Mouse (Mus musculus): ENCODE results near the gene Prrxl1.
A peak's percentile ranks its signal among the peaks of the same experiment; 100 is the strongest.

Gene Prrxl1

GRCm38 (mm10) chr14:32599290-32600041, at the start of gene Prrxl1:
Prrxl1 (plus strand) TSS chr14:32599407.
- peak; percentile 74 for DNase-seq (ENCODE audit: low spot score)

DNA sequence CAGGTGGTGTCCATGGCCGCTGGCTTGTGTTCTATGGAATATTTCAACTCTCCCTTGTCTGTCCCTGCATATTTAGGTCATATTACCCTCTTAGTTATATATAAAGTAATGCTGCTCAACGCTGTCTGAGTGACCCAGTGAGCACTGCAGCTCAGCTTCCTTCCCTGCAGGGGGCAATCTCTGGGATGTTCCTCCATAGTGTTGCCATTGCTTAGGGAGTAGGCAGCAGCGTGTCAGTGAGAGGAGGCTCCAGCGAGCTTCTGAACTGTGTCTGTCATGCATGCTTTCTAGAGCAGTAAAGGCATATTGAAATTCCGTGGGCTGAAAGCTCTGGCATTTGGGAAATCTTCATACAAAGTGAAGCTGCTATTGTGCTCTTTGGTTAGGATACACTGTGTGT, 47.4 kb upstream of the Prrxl1 start:
- DNase-seq (ENCODE audit: low spot score): no peak

- DNase-seq (ENCODE audit: low spot score): peak; percentile 50
Measured at GRCm38 (mm10) chr14:32553198-32553903, 45.9 kb upstream of the Prrxl1 start.

DNA sequence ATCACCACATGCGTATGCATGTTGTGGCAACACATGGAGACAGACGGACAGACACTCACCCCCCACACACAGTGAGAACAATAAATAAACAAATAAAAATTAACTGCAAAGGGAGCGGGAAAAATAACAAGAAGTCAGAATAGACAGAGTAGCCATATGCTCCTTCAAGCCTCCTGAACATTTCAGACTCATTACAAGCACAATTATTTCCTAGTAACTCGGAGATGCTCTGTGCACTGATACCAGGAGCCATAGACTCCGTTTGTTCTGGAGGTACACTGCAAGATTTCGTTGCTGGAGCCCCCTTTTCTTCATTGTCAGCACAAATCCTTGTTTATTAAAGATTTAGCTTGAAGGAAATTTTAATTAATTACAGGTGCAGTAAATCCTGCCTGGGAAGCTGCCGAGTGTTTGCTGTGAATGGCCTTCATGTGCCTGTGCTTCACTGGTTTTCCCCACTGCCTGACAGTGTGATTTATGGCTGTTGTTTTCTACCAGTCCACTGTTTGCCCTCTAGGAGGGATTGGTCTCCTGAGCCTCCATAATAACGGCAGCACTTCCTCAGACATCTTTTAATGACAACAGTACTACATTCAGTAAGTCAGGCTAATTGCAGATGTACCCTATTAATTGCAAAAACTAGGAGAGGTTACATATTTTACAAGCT, 44.2 kb upstream of the Prrxl1 start:
- DNase-seq (ENCODE audit: low spot score): no peak

DNA sequence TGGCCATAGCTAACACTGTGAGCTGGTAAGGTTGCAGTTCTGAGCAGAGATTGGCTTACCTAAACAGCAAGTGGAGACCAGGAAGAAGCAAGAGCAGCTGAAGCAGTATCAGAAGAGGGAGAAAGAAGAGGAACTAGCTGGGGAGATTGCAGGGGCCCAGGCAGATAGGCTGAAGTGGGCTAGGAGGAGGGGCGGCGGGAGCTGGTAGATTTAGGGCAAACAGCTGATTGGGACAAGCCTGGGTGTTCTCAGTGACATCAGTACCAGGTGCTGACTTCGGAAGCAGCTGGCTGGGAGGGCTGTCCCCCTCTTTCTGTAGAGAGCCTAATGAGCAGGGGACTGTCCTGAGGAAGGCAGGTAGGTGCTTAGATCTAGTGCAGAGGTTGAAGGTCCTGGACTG, 37.8 kb upstream of the Prrxl1 start:
- DNase-seq (ENCODE audit: low spot score): no peak

- no peak for DNase-seq (ENCODE audit: low spot score)
Measured at GRCm38 (mm10) chr14:32563661-32564060, 35.5 kb upstream of the Prrxl1 start.

- DNase-seq (ENCODE audit: low spot score): peak; percentile 29
Measured at GRCm38 (mm10) chr14:32572519-32572918, 26.7 kb upstream of the Prrxl1 start.

DNA sequence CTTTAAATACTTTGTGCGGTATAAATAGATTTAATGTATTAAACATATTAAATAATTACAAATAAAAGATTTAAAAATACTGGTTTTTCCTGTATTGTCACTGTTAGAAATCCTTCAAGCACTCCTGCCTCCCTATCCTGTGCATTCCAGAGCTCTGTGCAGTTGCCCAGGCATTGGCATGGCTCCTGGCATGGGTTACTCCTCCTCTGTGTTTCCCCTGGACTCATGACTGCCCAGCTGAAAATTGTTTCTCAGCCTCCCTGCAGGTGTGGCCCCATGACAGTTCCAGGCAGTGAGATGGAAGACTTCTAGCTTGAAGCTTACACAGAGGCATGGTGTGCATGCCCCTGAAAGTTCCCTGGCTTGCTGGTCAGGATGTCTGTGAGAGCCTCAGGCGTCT, 20.8 kb upstream of the Prrxl1 start:
- no peak for DNase-seq (ENCODE audit: low spot score)

- no peak for DNase-seq (ENCODE audit: low spot score)
Measured at GRCm38 (mm10) chr14:32583696-32584095, 15.5 kb upstream of the Prrxl1 start.

DNA sequence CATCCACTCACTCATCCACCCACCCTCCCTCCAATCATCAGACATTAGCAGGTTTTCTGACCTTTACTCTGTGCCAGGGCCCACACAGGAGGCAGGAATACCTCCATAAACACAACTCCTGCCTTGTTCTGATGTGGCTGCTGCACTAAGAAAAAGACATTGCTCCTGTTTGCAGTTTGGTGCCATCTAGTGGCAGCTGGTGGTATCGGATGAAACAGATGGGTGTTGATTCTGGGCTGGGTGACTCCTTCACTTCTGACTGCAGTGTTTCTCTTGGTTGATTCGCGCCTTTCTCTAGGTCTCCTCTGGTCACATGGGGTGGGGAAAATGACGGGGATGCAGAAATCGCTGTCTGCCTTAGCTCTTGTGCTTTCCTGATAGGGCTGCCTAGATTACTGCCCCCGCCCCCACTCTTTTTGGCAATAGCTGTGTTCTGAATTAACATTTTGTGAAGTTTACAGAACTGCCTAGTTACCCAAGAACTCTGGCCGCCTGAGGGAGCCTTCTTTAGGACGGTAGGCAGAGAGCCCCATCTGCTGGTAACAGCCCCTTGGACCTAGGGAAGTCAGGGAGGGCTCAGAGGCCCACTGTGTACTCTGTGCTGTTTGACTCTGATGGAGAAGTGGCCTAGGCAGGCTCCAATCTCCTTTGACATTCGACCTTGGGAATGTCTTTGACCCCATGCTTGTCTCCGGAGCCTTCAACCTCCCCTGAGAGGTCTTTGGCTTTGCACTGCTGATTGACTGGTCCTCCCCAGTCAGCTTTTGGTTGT, 12.0 kb upstream of the Prrxl1 start:
- peak; percentile 85 for DNase-seq (ENCODE audit: low spot score)

GRCm38 (mm10) chr14:32590377-32590776, 8.8 kb upstream of the Prrxl1 start:
- no peak for DNase-seq (ENCODE audit: low spot score)

DNA sequence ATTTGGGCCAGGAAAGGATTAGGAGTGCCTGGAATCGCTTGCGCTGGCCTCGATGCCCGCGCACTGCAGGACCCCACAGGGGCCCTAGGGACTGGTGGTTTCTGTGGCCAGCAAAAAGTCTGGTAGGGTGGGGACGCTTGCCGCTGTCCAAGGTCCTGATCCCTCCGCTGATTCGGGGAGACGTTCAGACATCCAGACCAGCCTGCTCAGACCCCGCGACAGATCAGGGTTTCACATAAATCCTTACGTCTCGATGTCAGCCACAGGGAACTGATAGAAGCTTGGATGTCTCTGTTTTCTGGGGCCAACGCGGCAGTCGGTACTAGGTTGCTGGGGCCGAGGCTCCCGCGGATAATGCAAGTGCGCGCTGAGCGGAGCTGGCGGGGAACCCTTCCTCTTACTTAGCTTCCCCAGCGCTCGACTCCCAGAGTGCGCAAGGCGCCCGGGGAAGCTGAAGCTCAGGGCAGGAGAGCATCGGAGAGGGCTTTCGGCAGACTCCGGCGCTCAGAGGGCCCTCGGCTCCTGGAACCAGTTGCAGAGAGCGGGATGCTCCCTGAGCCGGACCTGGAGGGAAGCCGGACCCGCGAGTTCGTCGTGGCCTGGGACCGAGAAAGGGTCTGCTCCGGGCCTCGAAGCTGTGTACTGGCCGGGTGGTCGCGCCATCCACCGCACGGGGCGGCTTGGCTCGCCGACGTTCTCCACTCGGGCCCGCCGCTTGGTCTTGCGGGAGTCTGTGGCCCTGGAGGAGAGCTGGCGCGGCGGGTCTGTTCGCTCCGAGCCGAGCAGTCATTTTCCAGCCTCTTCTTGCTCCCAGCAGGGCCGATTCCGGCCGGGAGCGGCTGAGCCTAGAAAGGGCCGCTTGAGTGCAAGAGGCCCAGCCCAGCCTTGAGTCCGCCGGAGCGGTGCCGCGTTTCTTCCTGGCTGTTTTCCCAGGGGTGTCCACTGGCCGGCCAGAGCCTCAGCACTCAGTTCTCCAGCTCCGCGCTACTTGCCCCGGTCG, 1.7 kb upstream of the Prrxl1 start:
- peak; percentile 87 for DNase-seq (ENCODE audit: low spot score)

DNA sequence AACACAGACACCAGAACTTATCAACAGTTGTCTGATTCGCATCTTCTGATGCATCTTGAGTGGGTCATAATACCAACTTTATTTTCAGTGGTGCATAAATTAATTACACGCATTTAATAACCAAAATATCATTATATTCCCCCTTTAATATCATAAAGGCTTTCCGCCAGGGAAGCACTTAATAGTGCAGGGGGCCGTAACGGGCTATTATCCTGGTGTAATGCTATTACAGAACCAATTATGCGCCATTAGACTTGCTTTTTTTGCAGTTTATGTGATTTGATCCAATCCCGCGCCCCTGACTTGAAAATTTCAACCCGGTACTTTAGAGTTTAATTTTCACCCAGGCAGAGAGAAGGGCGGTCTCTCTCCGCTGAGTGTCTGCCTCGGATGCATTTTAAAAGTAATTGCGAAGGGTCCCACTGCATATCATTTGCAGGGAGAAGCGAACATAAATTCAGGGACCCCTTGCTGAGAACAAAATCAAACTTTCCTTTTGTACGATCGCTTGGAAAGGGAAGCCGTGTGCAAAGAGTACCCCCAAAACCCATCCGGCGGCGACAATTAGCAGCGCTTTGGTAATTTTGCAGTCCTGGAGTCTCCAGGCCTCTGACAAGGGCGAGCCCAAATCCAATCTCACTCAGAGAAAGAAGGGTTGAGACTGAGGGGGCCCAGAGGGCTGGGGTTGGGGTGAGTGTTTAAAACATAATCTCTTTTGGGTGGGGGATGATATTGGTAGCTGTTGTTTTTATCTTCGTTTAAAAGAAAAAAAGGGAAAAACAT, 579 bp upstream of the Prrxl1 start:
- no peak for DNase-seq (ENCODE audit: low spot score)

DNA sequence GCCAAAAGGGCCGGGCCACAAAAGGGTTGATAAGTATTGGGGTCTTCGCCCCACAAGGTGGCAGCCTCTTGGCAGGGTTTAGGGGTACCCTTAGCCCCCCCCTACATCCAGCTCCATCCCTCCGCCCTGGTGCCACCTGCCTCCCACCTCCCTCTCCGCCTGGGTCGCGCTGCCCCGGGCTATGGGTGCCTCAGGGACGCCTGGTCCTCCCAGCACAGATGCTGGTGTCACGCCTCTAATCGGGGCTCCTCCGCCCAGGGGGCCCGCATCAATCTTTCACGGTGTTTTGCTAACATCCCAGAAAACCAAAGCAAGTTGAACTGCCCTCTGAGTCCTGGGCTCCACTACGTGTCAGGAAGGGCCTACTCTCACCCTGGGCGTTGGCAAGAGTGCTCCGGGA, 903 bp downstream of the Prrxl1 start:
- no peak for DNase-seq (ENCODE audit: low spot score)

- no peak for DNase-seq (ENCODE audit: low spot score)
Measured at GRCm38 (mm10) chr14:32605508-32605907, 6.3 kb downstream of the Prrxl1 start.

DNA sequence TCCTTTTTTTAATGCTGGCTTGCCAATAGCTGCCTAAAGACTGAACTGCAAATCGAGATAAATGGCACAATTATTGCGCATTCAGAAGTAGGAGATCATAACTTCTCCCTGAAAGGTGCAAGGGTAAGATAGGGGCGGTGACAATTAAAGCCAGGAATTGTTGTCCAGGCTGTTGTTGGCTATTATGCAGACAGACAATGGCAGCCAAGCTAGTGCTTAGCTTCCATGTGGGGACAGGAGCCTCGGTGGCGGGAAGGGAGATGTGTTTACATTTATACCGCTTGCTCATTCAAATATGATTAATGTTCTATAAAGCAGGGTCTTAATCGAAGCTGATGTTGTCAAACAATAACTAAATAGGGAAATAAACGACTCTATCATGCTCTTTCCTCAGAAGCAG, 7.1 kb downstream of the Prrxl1 start:
- peak; percentile 53 for DNase-seq (ENCODE audit: low spot score)

DNA sequence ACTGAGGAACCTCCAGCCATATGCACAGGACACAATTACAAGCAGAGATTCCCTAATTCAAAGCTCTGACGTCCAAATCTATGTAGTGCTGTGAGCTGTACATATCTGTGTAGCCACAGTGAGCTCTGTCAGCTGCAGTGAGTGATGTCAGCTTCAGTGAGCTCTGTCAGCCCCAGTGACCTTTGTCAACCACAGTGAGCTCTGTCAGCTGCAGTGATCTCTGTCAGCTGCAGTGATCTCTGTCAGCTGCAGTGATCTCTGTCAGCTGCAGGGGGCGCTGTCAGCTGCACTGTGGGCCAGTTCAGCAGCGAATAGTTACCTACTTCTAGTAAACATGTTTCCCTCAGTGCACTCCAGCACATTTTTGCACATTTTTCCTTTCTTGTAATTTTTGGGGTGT, 10.2 kb downstream of the Prrxl1 start:
- peak; percentile 58 for DNase-seq (ENCODE audit: low spot score)

GRCm38 (mm10) chr14:32617253-32617652, 18.0 kb downstream of the Prrxl1 start:
- DNase-seq (ENCODE audit: low spot score): no peak

- no peak for DNase-seq (ENCODE audit: low spot score)
Measured at GRCm38 (mm10) chr14:32624245-32624644, 25.0 kb downstream of the Prrxl1 start.

- no peak for DNase-seq (ENCODE audit: low spot score)
Measured at GRCm38 (mm10) chr14:32624811-32625210, 25.6 kb downstream of the Prrxl1 start.
